Mouse (Mus musculus): ENCODE results near the gene Taok3.

Gene Taok3

DNA sequence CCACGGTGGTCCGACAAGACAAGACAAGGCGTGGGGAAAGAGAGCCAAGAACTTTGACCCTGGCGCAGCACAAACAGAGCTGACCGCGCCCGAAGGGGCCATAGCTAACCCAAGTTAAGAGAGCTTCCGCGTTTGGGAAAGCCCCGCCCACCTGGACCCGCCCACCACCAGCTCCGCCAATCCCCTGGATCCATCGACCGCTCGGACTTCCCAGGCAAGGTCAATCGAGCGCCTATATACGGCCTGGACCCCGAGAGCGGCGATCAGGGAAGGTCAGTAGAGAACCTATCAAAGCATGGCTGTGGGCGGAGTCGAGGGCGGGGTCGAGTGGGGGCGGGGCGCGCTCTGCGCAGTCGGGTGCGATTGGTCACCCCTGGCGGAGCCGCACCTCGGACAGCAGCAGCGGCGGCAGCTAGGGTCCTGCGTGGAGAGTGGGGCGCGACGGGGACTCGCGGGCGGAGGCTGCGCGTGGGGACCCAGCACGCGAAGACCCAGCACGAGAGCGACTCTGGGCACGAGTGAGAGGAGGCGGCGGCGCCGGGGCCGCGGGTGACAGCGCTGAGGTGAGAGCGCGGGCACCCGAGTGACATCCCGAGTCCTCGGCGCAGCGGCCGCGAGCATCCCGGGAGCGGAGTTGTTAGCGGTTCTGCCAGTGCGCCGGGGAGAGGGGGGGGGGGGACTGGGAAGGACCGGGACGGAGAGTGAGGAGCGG, at the start of gene Taok3:
TSS of gene Taok3 (plus strand) at position 353 of the 712 bp plus-strand sequence.
- peak; percentile 95 to 99 for DNase-seq (ENCODE audit: low spot score in 2 of 2)

DNA sequence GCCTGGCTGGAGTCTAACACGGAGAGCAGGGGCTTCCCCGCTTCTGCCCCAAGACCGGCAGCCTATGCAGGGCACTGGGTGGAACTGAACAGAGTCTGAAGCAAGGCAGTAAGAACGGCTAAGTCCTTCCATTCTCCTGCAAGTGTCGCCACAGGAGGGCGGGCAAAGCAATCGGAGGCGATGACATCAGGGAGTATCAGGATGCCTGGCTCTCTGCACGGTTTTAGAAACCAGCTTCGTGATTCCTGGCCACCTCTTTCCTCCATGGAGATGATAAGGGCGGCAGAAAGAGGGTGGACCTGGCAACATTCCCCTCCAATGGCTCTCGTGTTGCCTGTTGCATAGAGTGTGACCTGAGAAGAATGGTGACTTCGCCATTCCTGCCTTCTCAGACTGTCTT, 32.2 kb upstream of the Taok3 start:
- no peak for DNase-seq (ENCODE audit: low spot score in 2 of 2)

- no peak for DNase-seq (ENCODE audit: low spot score in 2 of 2)
Measured at GRCm38 (mm10) chr5:117089147-117089546, 30.8 kb upstream of the Taok3 start.

DNA sequence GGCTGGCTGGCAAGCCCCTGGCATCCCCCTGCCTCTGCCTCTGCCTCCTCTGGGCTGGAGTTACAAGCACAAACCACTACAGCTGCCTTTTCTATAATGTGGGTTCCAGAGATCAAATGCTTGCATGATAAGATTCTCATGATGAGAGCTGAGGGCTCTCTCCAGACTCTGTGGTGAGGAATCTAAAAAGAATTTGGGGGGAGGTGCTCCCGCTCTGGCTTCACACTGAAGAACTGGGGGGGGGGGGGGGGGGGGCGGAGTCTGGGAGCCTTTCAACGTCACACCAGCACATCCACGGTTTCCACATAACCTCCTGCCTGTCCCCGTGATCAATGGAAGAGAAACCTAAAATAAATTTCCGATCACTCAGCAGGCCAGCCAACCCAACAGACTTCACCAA, 30.1 kb upstream of the Taok3 start:
- no peak for DNase-seq (ENCODE audit: low spot score in 2 of 2)

DNA sequence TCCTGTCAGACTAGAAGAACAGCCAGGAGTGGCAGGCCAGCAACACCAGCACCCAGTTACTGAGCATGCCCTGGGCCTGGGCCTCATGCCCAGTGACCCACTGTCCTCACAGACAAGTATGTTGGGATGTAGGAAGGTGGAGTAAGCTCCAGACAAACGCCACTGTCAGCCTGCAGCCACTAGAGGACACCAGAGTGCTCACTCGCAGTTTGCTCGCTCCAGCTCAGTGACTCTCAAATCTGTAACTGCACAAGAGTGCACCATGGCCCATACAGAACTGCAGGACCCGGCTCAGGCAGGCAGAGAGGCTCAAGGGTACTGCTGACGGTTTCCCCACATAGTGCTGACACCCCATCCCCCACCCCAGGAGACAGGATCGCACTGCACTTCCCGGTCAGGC, 25.5 kb upstream of the Taok3 start:
- peak in 1 of 2 experiments; percentile 49 for DNase-seq (ENCODE audit: low spot score in 2 of 2)

DNA sequence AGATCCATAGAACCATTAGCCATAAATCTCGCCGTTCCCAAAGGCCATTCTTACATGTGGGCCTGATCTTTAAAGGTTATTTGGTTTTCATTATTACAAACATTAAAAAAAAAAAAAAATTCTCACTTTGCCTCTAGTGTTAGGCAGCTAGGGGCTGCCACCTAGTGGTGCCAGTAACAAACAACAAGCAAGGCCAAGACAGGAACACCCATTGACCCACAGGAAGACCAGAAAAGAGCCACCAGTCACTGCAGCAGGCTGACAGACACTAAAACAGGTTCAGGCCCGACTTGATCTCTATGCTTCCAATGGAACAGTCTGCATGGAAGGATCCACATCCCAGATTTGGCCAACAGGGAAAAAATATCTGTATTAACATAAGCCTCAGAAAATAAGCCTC, 23.2 kb upstream of the Taok3 start:
- peak in 1 of 2 experiments; percentile 58 for DNase-seq (ENCODE audit: low spot score in 2 of 2)

GRCm38 (mm10) chr5:117099008-117099407, 20.9 kb upstream of the Taok3 start:
- DNase-seq (ENCODE audit: low spot score in 2 of 2): no peak

GRCm38 (mm10) chr5:117099742-117100141, 20.2 kb upstream of the Taok3 start:
- DNase-seq (ENCODE audit: low spot score in 2 of 2): no peak

DNA sequence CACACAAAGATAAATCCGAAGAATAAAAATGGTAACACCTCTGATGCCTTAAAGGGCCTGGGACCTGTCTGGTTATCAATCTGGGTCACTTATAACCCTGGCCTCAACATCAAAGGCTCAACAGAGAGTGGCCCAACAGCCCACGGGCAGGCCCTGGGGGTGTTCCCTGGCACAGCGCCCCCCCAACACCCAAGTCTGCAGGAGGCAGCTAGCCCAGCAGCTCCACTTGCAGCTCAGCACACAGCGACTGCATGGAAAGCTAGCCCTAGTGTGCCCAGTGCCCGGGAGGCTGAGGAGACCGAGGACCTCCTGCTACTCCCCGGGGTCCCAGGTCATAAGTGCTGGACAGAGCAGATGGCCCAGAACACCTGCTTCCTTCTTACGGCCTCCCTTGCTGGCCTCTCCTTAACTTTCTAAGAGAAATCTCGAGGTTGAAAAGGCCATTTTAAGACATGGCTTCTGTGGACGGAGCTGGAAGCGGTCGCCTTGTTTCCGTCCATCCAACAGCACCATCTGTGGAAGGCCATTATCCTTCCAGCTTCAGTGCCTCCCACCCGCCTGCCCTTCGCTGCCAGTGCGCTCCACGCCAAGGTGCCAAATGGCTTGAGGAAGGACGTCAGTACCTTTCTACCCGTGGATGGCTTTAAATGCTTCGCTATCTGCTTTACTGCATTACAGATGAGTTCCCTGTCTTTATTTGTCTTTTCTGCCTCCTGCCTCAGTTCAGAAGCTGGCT, 16.6 kb upstream of the Taok3 start:
- DNase-seq (ENCODE audit: low spot score in 2 of 2): no peak

GRCm38 (mm10) chr5:117104329-117104728, 15.6 kb upstream of the Taok3 start:
- no peak for DNase-seq (ENCODE audit: low spot score in 2 of 2)

DNA sequence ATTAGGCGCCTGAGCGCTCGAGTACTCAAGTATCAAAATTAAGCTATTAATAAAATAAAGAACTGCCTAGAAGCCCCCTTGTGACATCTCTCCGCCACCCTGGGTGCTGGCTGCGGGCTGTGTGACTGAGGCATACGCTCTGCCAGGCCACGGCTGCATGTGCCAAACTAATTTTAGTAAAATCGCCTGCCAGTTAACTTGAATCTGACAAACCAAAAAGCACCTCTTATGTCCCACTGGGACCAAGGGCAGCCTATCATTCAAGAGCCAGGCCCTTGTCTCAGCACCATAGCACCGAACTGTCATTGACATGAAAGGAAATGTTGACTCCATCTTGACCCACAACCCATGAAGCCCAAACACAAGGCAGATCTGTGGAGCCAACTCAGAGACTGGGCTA, 14.2 kb upstream of the Taok3 start:
- no peak for DNase-seq (ENCODE audit: low spot score in 2 of 2)

DNA sequence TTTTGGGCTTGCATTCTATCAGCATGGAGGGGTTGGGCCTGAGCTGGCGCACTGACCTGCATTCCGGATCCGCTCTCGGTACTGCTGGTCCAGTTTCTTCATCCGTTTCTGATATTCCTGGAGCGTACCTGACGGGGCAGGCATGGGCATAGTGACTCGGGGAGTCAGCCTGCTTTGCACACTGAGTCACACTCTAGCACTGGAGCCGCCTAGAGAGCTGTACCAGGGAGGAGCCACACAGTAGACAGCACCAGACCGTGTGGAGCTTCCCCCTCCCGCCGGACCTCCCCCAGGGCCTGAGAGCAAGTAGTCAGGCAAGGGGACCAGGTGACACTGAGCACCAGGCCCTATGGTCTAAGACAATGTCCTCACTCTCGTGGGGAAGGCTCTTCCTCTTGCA, 11.6 kb upstream of the Taok3 start:
- no peak for DNase-seq (ENCODE audit: low spot score in 2 of 2)

DNA sequence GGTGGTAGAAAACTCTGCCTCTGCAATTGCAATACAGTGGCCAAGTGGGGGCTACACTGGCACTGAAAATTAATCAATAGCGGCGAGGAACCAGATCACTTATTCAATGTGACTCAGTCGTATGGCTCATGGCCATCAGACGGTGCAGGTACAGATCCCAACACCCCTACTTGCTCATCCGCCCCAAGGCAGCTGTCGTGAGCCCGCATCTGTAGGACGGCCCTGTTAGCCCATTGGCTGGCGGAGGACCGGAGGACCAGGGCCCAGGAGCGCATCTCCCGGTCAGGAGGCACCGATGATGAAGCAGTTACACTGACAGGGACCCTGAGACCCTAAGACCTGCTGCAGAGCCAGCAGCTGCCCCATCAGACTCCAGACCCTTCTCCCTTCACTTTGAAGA, 11.2 kb upstream of the Taok3 start:
- DNase-seq (ENCODE audit: low spot score in 2 of 2): no peak

- no peak for DNase-seq (ENCODE audit: low spot score in 2 of 2)
Measured at GRCm38 (mm10) chr5:117109522-117109921, 10.4 kb upstream of the Taok3 start.

- DNase-seq (ENCODE audit: low spot score in 2 of 2): no peak
Measured at GRCm38 (mm10) chr5:117111064-117111773, 8.7 kb upstream of the Taok3 start.

GRCm38 (mm10) chr5:117111774-117112112, 8.2 kb upstream of the Taok3 start:
- DNase-seq (ENCODE audit: low spot score in 2 of 2): no peak

DNA sequence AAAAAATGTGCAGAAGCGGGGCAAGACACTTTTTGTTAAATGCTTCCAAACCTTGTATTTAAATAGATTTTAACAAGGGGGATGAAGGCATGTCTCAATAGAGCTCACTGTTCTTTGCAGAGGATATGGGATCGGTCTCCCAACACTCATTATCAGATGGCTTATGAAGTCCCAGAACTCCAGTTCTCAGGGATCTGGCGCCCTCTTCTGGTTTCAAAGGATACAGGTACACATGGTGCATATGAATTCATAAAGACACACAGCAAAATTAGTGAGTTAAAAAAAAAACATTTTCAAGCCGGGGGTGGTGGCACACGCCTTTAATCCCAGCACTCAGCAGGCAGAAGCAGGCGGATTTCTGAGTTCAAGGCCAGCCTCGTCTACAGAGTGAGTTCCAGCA, 6.6 kb upstream of the Taok3 start:
- DNase-seq (ENCODE audit: low spot score in 2 of 2): no peak

DNA sequence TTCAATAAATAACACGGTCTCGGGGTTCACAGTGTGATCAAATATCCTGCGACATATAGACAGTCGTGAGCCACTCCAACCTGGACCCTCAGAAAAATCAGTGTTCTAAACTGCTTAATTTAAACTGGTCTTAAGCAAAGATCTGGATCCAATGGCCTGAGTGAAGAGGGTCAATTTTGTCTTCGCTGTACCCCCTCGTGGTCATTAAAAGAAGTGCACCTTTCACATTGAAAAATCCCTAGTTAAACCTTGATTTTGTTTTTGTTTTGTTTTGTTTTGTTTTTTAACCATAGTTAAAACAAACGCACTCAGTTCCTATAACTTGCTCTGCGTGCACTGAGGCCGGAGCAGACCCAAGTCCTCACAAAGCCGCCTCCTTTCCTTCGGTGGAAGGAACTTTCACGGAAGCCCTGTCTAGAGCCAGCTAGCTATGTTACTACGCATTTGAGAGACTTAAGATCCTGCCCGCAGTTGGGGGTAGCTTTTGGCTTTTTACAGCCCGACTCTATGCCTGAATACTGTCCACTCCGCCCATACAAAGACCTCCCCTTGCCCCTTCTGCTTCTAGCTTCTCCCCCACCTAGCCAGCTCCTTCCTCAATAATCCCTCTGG, 5.2 kb upstream of the Taok3 start:
- no peak for DNase-seq (ENCODE audit: low spot score in 2 of 2)

DNA sequence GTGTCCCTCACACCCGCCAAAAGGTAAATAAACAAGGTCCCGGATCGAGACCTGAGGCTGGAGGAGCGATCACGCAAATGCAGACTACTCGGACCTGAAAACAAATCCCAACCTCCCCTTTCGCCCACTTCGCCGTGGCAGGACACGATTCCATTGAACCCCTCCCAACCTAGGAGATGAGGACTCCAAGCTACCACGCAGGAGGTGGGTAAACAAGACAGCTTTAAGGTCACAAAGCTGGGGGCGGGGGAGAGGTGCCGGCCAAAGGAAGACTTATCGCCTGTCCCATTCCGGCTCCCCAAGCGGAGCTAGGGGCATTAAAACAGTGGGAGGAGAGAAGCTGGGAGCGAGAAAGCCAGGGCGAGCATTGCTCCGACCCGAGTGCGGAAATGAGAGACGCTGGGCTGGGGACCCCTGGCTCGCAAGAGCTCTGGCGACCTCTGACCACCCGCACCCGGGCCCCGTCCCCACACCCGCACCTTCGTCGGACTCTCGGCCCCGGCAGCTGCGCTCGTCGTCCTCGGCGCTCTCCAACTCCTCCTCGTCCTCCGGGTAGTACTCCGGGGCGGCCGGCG, 4.6 kb upstream of the Taok3 start:
- peak in 1 of 2 experiments; percentile 28 for DNase-seq (ENCODE audit: low spot score in 2 of 2)

DNA sequence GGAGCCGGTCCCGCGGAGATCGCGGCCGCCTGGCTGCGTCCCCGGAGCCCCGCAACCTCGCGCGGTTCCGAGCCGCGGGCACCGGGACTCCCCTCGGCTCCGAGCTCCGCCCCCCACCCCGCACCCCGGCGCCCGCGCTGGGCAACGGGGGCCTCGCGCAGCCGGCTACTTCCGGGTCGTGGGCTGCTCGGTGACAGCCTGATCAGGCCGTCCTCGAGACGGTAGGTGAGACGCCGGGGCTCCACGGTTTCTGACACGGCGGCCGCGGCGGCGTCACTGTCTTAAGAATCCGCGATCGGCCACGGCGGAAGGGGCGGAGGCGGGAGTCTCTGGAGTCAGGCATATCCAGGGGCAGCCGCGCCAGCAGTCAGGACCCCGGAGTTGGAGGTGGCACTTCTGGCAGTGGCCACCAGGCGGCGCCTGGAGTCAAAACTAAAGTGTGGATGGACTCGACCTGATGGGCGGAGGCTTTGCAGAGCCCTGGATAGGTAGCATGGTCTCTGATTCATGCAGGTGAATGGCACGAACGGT, 4.0 kb upstream of the Taok3 start, which contains the start of gene Suds3:
TSS of gene Suds3 (minus strand) at position 278 of the 531 bp plus-strand sequence.
- DNase-seq (ENCODE audit: low spot score in 2 of 2): peak; percentile 99 to 100

GRCm38 (mm10) chr5:117116660-117117059, 3.3 kb upstream of the Taok3 start:
- no peak for DNase-seq (ENCODE audit: low spot score in 2 of 2)

DNA sequence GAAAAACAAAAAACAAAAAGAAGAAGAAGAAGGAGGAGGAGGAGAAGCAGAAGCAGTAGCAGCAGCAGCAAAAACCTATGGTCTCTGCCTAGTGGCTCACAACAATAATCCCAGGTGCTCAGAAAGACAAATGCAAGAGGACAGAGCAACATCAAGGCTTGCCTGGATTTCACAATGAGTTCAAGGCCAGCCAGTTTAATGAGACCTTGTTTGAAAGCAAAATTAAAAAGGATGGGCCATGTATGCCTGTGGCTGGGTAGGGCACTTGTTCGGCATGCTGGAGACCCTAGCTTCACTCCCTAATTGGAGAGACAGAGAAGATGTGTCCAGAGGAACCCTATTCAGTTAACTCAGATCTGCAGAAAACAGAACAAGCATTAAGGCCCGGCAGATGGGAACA, 2.7 kb upstream of the Taok3 start:
- no peak for DNase-seq (ENCODE audit: low spot score in 2 of 2)
